Mouse (Mus musculus) midbrain, embryonic 15.5 days (tissue): ENCODE data around the gene Cdca3. TPM values are rescaled to one million over a fixed set of nuclear protein-coding genes. Genes with fewer than 3 reads are reported as not detected.
A peak's percentile ranks its signal among the peaks of the same experiment; 100 is the strongest.
"Not testable (repeated sequence)": the region's sequence is repeated elsewhere in the genome, so short reads cannot be mapped to it uniquely, and the experiment has no call there.

Experiments used
- ATAC-seq: fragments of 200-750 bp; cut with Nextera tagmentation; replicated peaks from 2 replicates; pipeline ENCODE4 v1.8.0; 2017; ENCODE audit warnings: moderate TSS enrichment
- H3K27ac ChIP-seq: fragments of 300-500 bp; sonication (generic); 2 replicates; pipeline ENCODE4 v1.5.1; 2015; ENCODE audit warnings: mild to moderate bottlenecking, inconsistent platforms
- H3K27me3 ChIP-seq: fragments of 300-500 bp; sonication (generic); replicated peaks from 2 replicates; pipeline ENCODE4 v1.6.1; 2015; ENCODE audit warnings: inconsistent platforms
- H3K36me3 ChIP-seq: fragments of 300-500 bp; sonication (generic); replicated peaks from 2 replicates; pipeline ENCODE4 v1.6.1; 2015; ENCODE audit warnings: inconsistent platforms
- H3K4me1 ChIP-seq: fragments of 300-500 bp; sonication (generic); 2 replicates; pipeline ENCODE4 v1.6.1; 2015; ENCODE audit warnings: inconsistent platforms
- H3K4me2 ChIP-seq: fragments of 300-500 bp; sonication (generic); 2 replicates; pipeline ENCODE4 v1.6.1; 2015; ENCODE audit warnings: inconsistent platforms, mild to moderate bottlenecking, moderate library complexity
- H3K4me3 ChIP-seq: fragments of 300-500 bp; sonication (generic); 2 replicates; pipeline ENCODE4 v1.5.1; 2015; ENCODE audit warnings: mild to moderate bottlenecking, inconsistent platforms
- H3K9ac ChIP-seq: fragments of 300-500 bp; sonication (generic); 2 replicates; pipeline ENCODE4 v1.6.1; 2015; ENCODE audit warnings: mild to moderate bottlenecking, inconsistent platforms
- H3K9me3 ChIP-seq: fragments of 300-500 bp; sonication (generic); 2 replicates; pipeline ENCODE4 v1.6.1; 2016; ENCODE audit warnings: inconsistent platforms
- WGBS: fragments of 180-500 bp; shearing (Covaris S2); methylation state at CpG from one replicate; pipeline ENCODE4 v1.1.7; 2015; ENCODE audit warnings: mixed read lengths; 5-methylcytosine and 5-hydroxymethylcytosine counted together
- polyA plus RNA-seq: library from polyadenylated mRNA; unstranded; fragments of >200 nt; fragmentation: Nextera tagmentation; extraction: Ambion mirVana; gene quantifications from 2 replicates; pipeline ENCODE4 v1.2.1, GENCODE M21; 2015

Cdca3 gene
- polyA plus RNA-seq, 1 experiment from 2014 or later: 23.2 TPM

DNA sequence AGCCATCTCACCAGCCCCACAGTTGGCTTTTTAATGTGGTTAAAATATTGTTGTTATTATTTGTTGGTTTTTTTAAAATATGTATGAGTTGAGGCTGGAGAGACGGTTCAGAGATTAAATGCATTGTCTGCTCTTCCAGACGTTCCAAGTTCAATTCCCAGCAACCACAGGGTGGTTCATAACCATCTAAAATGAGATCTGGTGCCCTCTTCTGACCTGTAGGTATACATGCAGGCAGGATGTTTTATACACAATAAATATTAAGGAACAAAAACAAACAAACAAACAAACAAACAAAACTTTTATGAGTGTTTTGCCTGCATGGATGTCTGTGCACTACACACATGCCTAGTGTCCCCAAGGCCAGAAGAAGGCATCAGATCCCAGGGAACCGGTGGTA, 26.3 kb upstream of the Cdca3 start:
- Histone ChIP-seq H3K36me3 (no peaks in the 10 kb centered on the region), H3K27me3 (no peaks in the 10 kb centered on the region), H3K4me1 (peaks cover 18% of the 10 kb centered on the region), H3K9me3 (no peaks in the 10 kb centered on the region), H3K4me3 (no peak overlapping the region), H3K9ac (no peak overlapping the region), H3K27ac (no peak overlapping the region), H3K4me2 (no peak overlapping the region)
- no peak for ATAC-seq
- WGBS: 78% methylated on average over 3 of the region's 3 CpGs

DNA sequence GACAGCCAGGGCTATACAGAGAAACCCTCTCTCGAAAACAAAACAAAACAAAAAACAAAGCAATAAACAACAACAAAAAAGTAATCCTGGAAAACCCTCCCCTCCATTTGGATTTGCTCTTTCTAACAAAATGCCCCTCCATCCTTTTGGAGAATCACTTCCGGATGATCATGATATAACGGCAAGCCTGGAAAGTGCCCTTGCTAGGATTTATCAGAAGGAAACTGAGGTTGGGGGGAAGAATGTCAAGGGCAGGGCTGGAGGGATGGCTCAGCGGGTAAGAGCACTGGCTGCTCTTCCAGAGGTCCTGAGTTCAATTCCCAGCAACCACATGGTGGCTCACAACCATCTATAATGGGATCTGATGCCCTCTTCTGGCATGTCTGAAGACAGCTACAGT, 25.7 kb upstream of the Cdca3 start:
- not testable (repeated sequence) for H3K27ac ChIP-seq, H3K27me3 ChIP-seq, H3K9ac ChIP-seq, H3K9me3 ChIP-seq, H3K4me3 ChIP-seq, H3K4me2 ChIP-seq, H3K36me3 ChIP-seq, ATAC-seq
- 92% methylated on average over 4 of the region's 4 CpGs for WGBS
- H3K4me1 ChIP-seq: peaks cover 20% of the 10 kb centered on the region

DNA sequence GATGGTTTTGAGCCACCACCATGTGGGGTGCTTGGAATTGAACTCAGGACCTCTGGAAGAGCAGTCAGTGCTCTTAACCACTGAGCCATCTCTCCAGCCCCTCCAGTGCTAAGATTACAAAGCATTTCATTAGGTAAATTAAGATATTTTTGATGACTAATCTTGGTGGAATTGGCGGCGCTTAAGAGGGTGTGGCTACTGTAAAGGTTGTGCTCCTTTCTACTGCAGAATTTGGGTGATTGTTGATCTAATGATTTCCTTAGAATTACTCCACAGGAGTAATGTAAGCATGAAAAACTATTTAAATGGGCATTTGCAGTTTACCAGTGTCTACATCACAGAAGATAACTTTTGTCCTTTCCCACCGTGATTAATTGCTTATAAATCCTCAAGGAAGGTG, 25.0 kb upstream of the Cdca3 start:
- H3K27me3 ChIP-seq: no peaks in the 10 kb centered on the region
- H3K36me3 ChIP-seq: no peaks in the 10 kb centered on the region
- H3K4me2 ChIP-seq: no peak overlapping the region
- 94% methylated on average over 3 of the region's 3 CpGs for WGBS
- no peaks in the 10 kb centered on the region for H3K9me3 ChIP-seq
- no peak overlapping the region for H3K9ac ChIP-seq
- no peak overlapping the region for H3K4me3 ChIP-seq
- ATAC-seq: no peak
- no peak overlapping the region for H3K27ac ChIP-seq
- H3K4me1 ChIP-seq: peaks cover 24% of the 10 kb centered on the region

DNA sequence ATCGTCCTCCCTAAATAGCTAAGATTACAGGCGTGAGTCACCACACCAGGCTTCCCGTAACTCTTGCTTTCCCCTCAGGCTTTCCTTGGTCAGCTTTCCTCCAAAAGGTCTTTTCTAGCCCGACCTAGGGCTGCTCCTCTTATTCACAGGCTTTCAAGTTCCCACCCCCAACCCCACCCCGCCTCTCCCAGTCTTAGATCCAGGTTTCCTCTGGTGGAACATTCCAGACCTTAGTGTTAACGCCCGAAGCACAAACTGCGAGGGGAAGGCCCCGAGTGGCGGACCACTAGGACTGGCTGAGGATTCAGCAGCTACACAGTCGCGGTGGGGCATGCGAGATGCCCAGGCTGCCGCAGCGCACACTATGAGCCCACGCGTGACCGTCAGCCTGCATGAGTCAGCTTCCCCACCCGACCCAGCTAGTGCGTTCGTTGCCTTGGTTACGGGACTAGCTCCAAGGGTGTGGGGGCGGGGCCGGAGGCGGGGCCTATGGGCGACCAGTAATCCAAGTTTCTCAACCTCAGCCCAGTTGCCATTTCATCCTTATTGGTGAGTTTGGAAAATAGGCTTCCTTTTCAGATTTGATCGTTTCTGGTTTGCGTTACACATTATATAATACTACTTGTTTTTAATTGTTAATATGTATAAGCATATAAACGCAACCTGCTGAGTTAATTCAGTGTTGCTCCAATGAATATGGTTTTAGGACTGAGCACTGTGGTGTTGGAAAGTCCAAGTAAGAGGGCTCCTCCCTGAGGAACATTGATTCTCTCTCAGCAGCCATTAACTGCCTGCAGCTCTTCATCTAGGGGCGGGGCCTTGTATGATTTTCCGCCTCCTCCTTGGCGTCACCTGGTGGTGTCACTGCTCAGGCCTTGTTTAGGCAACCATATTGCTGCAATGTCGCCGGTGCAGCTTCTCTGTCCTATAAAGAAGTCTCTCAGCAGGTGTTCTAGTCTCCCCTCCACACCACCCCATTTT, 23.7 kb upstream of the Cdca3 start:
- H3K4me1 ChIP-seq: peaks cover 32% of the 10 kb centered on the region
- H3K27me3 ChIP-seq: no peaks in the 10 kb centered on the region
- H3K4me2 ChIP-seq: peak overlapping the region; percentile 69
- no peaks in the 10 kb centered on the region for H3K9me3 ChIP-seq
- 2% methylated on average over 34 of the region's 34 CpGs for WGBS
- peak overlapping the region; percentile 40 for H3K4me3 ChIP-seq
- H3K27ac ChIP-seq: peak overlapping the region; percentile 79
- H3K9ac ChIP-seq: peak overlapping the region; percentile 41
- no peaks in the 10 kb centered on the region for H3K36me3 ChIP-seq
- ATAC-seq: peak; percentile 91

DNA sequence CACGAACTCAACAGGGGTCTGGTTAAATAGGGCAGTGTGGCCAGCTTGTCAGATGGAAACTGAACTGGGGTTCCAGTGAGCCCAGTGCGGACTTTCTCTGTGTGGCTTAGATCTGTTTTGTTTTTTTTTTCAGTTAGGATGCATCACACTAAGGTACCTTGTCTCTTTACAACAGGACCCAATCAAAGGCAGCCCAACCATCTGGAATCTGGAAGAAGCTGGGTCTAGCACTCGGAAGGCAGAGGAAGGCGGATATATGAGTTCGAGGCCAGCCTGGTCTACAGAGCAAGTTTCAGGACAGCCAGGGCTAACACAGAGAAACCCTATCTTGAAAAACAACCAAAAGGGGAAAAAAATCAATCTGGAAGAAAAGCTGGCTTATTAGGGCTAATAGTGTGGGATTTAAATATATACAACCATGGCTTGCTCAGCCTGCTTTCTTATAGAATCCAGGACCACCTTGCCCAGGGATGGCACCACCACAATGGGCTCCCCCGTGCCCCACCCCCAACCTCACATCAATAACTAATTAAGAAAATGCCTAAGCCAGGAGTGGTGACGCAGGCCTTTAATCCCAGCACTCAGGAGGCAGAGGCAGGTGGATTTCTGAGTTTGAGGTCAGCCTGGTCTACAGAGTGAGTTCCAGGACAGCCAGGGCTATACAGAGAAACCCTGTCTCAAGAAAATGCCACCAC, 22.8 kb upstream of the Cdca3 start:
- Histone ChIP-seq H3K27me3 (no peaks in the 10 kb centered on the region), H3K36me3 (no peaks in the 10 kb centered on the region), H3K4me1 (peaks cover 33% of the 10 kb centered on the region), H3K9me3 (no peaks in the 10 kb centered on the region), H3K4me3 (peak overlapping the region; percentile 40; the same call in 1 of the 2 replicates), H3K27ac (peak overlapping the region; percentile 79), H3K9ac (no peak overlapping the region), H3K4me2 (peak overlapping the region; percentile 69)
- no peak for ATAC-seq
- WGBS: 73% methylated on average over 7 of the region's 7 CpGs

DNA sequence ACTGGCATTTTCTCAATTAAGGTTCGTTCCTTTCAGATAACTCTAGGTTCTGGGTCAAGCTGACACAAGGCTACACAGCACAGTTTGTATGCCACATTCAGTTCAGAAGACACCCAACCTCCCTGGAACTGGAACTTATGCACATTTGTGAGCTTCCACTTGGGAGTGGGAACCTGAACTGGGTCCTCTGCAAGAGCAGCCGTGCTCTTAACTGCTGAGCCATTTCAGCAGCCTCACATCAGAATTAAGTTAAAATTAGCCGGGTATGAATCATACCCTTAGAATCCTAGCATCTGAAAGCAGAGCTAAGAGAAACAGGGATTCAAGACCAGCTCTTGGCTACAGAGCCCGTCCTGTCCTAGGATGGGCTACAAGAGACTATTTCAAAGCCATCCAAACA, 22.0 kb upstream of the Cdca3 start:
- H3K4me2 ChIP-seq: no peak overlapping the region
- H3K4me1 ChIP-seq: peaks cover 41% of the 10 kb centered on the region
- ATAC-seq: no peak
- no peaks in the 10 kb centered on the region for H3K27me3 ChIP-seq
- 90% methylated on average over 4 of the region's 4 CpGs for WGBS
- H3K27ac ChIP-seq: no peak overlapping the region
- no peaks in the 10 kb centered on the region for H3K9me3 ChIP-seq
- no peak overlapping the region for H3K9ac ChIP-seq
- 0 out of 2 replicates have a peak, but pooled peaks cover 4% of the 10 kb centered on the region for H3K36me3 ChIP-seq
- no peak overlapping the region for H3K4me3 ChIP-seq

DNA sequence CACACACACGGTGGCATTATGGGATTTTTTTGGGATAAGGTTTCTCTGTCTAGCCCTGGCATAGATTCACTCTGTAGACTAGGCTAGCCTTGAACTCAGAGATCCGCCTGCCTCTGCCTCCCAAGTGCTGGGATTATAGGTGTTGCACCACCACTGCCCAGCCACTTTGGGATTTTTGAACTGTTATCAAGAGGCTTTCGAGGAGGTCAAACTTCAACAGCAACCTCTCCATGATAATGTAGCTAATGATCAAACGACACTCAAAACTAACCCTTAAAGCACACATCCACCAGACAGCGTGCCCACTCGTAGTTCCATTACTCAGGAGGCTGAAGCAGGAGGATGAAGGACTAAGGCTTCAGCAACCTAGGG, 21.4 kb upstream of the Cdca3 start:
- H3K9ac ChIP-seq: no peak overlapping the region
- 84% methylated on average over 6 of the region's 6 CpGs for WGBS
- H3K9me3 ChIP-seq: no peaks in the 10 kb centered on the region
- H3K36me3 ChIP-seq: 0 out of 2 replicates have a peak, but pooled peaks cover 4% of the 10 kb centered on the region
- H3K4me3 ChIP-seq: peak overlapping the region; percentile 43; the same call in 1 of the 2 replicates
- H3K4me1 ChIP-seq: peaks cover 47% of the 10 kb centered on the region
- peak overlapping the region; percentile 83 for H3K4me2 ChIP-seq
- 0 out of 2 replicates have a peak overlapping the region, but pooled peaks have one; percentile 35 for H3K27ac ChIP-seq
- no peaks in the 10 kb centered on the region for H3K27me3 ChIP-seq
- ATAC-seq: no peak

DNA sequence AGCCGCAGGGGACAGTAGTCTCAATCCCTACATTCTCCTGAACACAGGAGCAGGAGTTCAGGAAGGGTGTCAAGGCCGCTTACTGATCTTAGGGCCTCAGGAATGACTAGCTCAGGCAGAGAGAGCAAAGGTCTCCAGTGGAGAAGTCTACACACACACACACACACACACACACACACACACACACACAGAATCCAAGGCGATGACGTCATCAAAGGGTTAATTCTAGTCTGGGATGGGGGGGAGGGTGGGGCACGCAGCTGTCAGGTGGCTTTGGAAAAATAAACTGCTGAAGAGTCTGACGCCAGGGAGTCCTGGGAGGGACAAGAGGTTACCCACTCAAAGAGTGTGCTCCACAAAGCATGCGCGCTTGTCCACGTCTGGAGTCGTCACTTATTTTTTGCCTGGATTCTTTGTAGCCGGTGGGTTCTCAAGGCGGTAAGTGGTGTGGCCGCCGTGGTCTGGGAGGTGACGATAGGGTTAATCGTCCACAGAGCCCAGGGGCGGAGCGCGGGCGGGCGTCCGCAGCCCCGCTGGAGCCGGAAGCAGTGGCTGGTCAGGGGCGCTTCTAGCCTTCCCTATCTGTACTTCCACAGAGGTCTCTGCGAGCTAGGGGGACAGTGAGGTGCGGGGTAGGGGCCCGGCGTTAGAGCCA, 20.9 kb upstream of the Cdca3 start, which contains the start of gene Spsb2:
Gene Spsb2, plus strand, starts transcription at position 304 of the 655 bp plus-strand sequence.
- peak; percentile 7; the same call in 1 of the 2 replicates for ATAC-seq
- Histone ChIP-seq H3K27ac (peak within 1 kb of the TSS; percentile 67), H3K36me3 (0 out of 2 replicates have a peak, but pooled peaks cover 4% of the 10 kb centered on the region), H3K27me3 (no peaks in the 10 kb centered on the region), H3K9me3 (no peaks in the 10 kb centered on the region), H3K4me2 (peak within 1 kb of the TSS; percentile 83), H3K9ac (peak within 1 kb of the TSS; percentile 21), H3K4me1 (peaks cover 49% of the 10 kb centered on the region), H3K4me3 (peak within 1 kb of the TSS; percentile 43)
- WGBS: 4% methylated on average over 29 of the region's 29 CpGs

DNA sequence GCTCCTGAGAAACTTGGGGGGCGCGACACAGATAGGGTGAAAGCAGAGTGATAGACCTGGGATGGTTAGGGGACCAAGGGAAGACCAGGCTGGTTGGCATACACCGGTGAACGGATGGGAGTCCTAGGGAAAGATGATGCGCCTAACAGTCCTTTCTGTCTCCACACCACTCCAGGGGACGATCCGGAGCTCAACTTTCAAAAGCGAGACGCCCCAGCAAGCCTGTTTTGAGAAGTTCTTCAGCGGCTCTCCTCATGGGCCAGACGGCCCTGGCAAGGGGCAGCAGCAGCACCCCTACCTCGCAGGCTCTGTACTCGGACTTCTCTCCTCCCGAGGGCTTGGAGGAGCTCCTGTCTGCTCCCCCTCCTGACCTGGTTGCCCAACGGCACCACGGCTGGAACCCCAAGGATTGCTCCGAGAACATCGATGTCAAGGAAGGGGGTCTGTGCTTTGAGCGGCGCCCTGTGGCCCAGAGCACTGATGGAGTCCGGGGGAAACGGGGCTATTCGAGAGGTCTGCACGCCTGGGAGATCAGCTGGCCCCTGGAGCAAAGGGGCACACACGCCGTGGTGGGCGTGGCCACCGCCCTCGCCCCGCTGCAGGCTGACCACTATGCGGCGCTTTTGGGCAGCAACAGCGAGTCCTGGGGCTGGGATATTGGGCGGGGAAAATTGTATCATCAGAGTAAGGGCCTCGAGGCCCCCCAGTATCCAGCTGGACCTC, 20.1 kb upstream of the Cdca3 start:
- peak overlapping the region; percentile 43 for H3K4me3 ChIP-seq
- under 1% methylated on average over 35 of the region's 35 CpGs for WGBS
- H3K9me3 ChIP-seq: no peaks in the 10 kb centered on the region
- H3K27me3 ChIP-seq: no peaks in the 10 kb centered on the region
- peak overlapping the region; percentile 67 for H3K27ac ChIP-seq
- H3K4me1 ChIP-seq: peaks cover 51% of the 10 kb centered on the region
- H3K9ac ChIP-seq: peak overlapping the region; percentile 21
- peak overlapping the region; percentile 83 for H3K4me2 ChIP-seq
- 0 out of 2 replicates have a peak, but pooled peaks cover 4% of the 10 kb centered on the region for H3K36me3 ChIP-seq
- ATAC-seq: 0 out of 2 replicates have a peak, but pooled peaks have one; percentile 1

DNA sequence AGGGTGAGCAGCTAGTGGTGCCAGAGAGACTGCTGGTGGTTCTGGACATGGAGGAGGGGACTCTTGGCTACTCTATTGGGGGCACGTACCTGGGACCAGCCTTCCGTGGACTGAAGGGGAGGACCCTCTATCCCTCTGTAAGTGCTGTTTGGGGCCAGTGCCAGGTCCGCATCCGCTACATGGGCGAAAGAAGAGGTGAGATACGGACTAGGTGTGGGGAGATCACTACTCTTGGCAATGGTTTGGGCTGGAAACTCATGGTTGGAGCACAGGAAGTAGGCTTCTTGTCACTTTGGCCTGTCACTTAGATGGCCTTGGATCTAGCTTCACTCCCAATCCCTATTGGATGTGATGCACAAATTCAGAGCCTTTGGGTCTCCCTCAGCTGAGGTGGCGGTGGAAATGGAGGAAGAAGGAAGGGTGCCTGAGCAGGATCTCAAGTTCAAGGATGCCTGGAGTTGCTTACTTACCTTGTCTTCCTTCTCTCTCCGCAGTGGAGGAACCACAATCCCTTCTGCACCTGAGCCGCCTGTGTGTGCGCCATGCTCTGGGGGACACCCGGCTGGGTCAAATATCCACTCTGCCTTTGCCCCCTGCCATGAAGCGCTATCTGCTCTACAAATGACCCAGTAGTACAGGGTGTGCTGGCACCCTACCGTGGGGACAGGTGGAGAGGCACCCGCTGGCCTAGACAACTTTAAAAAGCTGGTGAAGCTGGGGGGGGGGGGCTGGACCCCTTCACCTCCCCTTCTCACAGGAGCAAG, 19.4 kb upstream of the Cdca3 start:
- no peak for ATAC-seq
- peak overlapping the region; percentile 67; the same call in 1 of the 2 replicates for H3K27ac ChIP-seq
- 39% methylated on average over 14 of the region's 14 CpGs for WGBS
- H3K4me3 ChIP-seq: peak overlapping the region; percentile 43
- H3K4me2 ChIP-seq: peak overlapping the region; percentile 83
- H3K9me3 ChIP-seq: no peaks in the 10 kb centered on the region
- peak overlapping the region; percentile 21 for H3K9ac ChIP-seq
- H3K36me3 ChIP-seq: 0 out of 2 replicates have a peak, but pooled peaks cover 4% of the 10 kb centered on the region
- no peaks in the 10 kb centered on the region for H3K27me3 ChIP-seq
- peaks cover 55% of the 10 kb centered on the region for H3K4me1 ChIP-seq
